Mouse (Mus musculus): ENCODE data around the gene Gtf2i.

Gtf2i gene

DNA sequence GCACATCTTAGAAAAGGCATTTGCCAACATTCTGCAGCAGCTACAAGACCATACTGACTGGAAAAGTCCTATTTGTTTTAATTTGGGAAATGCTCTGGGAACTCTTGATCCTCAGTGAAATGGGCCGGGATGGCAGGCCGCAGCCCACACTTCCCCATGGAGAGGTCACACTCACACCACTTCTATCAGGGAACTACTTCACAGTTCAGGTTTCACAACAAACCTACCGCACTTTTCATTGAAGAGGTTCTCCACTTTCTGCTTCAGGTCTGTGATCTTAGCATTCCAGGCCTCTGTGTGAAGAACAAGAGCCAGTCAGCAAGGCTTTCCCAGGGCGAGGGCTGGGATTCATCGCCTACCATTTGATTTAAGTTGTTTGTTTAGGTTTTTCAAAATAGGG lies 69.7 kb downstream of the Gtf2i start:
- in situ Hi-C loops (cut with MboI, MseI), result loop anchor here (5.0 kb wide), 1 partner anchor 87 kb away; no protein-coding TSS in a partner anchor

DNA sequence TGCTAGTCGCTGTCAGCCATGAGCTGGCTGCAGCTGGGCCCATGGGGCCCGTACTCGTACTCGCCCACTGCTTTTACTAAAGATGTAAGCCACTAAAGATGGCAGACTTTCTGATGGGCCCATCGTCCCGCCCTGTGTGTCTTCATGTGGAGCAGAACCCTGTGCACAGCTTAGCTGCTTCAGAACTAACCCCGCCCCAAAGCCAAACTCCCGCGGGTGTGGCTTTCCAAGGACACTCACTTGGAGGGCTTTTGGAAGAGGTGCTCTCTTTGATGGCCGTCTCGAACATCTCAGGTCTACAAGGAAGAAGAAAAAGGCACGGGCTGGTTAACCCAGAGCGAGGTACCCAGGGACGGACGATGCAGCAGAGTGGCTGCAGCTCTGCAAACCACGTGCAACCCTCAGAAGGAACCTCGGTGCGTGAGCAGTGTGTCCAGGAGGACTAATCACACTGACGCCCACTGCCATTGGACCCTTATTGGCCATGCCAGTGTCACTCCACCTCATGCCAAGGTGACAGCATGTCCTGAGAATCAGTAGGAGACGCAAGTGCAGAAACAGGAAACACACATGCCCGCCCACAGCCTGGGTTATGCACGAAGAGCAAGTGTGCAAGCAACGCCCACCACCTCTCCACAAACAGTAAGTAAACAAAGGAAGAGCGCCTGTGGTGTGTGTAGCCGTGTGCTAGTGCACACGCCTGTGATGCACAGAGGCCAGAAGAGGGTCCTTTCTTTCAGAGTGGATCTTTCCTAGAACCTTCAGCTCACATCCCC lies 70.7 kb downstream of the Gtf2i start:
- in situ Hi-C loops (cut with MboI, MseI), result loop anchor here (5.0 kb wide), 1 partner anchor 88 kb away; no protein-coding TSS in a partner anchor

DNA sequence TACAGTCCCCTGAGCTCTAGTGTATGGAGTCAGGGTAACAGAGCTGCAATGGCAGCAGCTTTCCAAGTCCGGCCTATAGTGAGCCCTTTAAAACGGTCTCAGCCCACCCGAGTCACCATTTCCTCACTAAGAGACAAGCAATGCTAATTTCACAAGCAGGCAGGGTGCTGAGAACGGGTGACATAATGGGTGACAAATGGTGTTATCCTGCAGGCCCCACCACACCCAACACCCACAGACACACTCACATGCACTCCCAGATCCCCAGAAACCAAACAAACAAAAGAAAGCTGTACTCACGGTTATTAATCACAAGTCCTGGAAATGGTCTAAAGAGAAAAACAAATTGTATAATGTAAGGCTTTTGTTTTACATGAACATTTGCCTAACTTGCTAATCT lies 72.7 kb downstream of the Gtf2i start:
- in situ Hi-C loops (cut with MboI, MseI), result loop anchor here (5.0 kb wide), 1 partner anchor 90 kb away; no protein-coding TSS in a partner anchor

- in situ Hi-C loops (cut with MboI, MseI), result no loop called here
Measured at GRCm38 (mm10) chr5:134237936-134238760, 76.4 kb downstream of the Gtf2i start.

DNA sequence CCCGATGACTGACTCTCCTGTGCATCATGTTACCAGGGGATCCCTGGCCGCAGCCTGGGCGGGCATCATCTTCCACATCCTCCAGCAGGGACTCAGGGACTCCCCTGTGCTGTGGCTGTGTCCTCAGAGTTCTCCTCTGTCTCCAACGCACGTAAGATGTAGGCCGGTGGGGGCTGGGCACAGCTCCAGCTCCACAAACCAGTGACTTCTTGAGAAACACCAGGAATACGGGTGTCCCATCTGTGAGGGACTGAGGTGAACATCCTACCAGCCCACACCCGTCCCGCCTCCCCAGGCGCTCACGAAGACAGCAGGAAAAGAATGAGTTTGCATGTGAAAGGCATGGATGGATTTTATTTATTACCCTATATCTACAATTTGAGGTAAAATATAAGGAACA lies 77.1 kb downstream of the Gtf2i start:
- in situ Hi-C loops (cut with MboI, MseI), result no loop called here

- in situ Hi-C loops (cut with MboI, MseI), result no loop called here
Measured at GRCm38 (mm10) chr5:134236796-134237195, 77.8 kb downstream of the Gtf2i start.

- in situ Hi-C loops (cut with MboI, MseI), result no loop called here
Measured at GRCm38 (mm10) chr5:134236241-134236640, 78.3 kb downstream of the Gtf2i start.

DNA sequence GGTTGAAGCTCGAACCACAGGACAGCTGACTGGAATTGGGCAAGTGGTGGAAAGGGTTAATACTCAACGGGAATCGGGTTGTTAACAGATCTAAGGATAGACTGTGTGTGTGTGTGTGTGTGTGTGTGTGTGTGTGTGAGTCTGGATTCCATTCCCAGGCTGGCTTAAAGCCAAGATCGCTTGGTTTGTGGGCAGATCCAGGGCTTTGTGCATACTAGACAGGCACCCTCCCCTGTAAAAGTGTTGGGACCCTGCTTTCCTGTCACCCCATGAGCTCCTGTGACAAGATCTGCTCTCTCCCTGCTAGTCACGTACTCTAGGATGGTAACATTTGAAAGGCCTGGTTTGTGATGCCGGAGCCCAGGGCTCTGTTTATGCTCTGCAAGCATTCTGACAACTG lies 79.4 kb downstream of the Gtf2i start:
- in situ Hi-C loops (cut with MboI, MseI), result no loop called here

DNA sequence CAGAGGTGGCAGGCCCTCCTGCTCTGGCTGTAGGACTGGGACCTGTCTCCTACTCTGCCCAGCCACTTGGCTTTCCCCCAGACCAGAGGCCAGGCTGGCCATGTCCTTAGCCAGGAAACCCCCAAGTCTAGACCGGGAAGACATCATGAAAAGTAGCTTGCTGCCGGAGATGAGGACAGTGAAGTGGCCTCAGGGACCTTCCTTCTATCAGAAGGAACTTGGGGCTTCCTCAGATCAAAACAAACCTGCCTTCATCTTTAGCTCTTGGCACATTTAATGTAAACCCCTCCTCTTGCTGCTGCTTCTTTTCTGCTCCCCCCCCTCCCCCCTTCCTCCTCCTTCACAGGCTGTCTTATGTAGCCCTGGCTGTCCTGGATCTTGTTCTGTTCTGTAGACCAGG lies 80.4 kb downstream of the Gtf2i start:
- in situ Hi-C loops (cut with MboI, MseI), result no loop called here

- in situ Hi-C loops (cut with MboI, MseI), result no loop called here
Measured at GRCm38 (mm10) chr5:134233244-134233651, 81.3 kb downstream of the Gtf2i start.

- in situ Hi-C loops (cut with MboI, MseI), result no loop called here
Measured at GRCm38 (mm10) chr5:134232568-134232967, 82.0 kb downstream of the Gtf2i start.

DNA sequence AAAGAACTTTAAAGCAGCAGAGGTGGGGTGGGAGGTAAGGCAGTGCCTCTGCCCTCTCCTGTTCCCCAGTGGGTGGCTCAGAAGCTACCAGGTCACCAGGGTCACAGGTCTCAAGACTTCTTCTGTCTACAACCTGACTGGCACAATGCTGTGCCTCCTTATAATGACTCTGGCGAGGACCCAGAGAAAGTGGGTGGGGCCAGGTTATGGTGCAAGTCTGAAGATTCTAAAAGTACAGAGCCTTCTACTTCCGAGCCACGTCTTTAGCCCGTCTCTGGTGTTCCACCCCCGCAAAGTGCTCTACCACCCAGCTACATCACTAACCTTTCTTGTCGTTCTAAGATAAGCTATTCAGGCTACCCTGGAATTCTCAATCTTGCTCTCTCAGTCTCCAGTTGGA lies 82.4 kb downstream of the Gtf2i start:
- in situ Hi-C loops (cut with MboI, MseI), result no loop called here

GRCm38 (mm10) chr5:134231376-134231775 lies 83.2 kb downstream of the Gtf2i start:
- in situ Hi-C loops (cut with MboI, MseI), result no loop called here

DNA sequence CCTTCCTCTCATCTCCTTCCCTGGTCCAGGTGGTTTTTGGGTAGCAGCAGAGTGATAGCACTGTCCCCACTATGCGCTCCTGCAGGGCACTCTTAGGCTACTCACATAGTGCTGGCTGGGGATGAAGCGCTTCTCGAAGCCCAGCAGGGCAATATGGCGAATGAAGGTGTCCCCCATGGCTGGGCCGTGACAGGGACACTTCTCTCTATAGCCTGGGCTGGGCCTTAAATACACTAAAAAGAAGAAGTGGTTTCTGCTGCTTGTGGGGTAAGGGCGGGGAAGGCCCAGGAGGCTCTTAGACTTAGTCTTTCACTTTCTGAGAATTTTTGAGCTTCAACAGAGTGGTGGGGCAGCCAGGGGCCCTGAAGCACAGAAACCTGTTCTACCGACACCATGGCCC lies 85.2 kb downstream of the Gtf2i start, which contains the start of gene Ncf1:
Ncf1 (minus strand) TSS at position 235 of the 400 bp plus-strand sequence.
- in situ Hi-C loops (cut with MboI, MseI), result no loop called here

GRCm38 (mm10) chr5:134228249-134228638 lies 86.3 kb downstream of the Gtf2i start:
- in situ Hi-C loops (cut with MboI, MseI), result no loop called here

DNA sequence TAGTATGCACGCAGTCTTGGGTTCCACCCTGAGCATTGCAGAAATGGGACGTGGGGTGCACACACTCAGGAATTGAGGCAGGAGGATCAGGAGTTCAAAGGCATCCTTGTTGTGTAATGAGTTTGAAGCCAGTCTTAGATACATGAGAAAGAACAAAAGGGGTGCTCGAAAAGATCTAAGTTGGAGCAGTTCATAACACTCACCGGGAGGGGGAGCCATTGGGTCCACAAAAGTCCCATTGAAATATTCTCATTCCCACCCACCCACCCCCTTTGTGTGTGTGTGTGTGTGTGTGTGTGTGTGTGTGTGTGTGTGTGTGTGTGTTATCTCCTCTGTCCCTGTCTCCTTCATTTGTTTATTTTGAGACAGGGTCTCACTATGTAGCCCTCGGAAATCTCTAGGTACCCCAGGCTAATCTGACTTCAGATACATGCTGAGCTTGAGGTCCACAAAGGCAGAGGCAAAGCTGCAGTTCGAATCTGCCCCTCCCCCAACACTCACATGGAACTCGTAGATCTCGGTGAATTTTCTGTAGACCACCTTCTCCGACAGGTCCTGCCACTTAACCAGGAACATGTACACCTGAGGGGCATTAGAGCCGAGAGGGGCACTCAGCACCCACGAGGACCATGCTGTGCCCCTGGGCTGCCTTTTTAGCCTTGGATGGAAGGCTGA lies 86.8 kb downstream of the Gtf2i start:
- in situ Hi-C loops (cut with MboI, MseI), result no loop called here

GRCm38 (mm10) chr5:134226946-134227345 lies 87.6 kb downstream of the Gtf2i start:
- in situ Hi-C loops (cut with MboI, MseI), result no loop called here

GRCm38 (mm10) chr5:134225110-134225901 lies 89.3 kb downstream of the Gtf2i start:
- in situ Hi-C loops (cut with MboI, MseI), result no loop called here

- in situ Hi-C loops (cut with MboI, MseI), result no loop called here
Measured at GRCm38 (mm10) chr5:134221708-134222150, 92.8 kb downstream of the Gtf2i start.

DNA sequence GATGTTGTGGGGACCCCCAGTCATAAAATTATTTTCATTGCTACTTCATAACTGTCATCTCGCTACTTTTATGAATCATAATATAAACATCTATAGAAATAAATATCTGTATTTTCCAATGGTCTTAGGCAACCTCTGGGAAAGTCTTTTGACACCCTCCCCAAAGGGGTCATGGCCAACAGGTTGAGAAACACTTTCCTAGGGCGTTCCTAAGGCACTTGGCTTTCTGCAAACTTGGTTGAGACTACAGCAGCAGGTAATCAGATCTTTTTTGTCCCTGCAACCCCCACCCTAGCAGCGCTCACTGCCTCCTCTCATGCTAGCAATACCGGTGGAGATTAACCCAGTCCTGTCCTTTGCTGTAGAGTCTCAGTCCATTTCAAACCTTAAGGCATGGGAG lies 93.3 kb downstream of the Gtf2i start:
- in situ Hi-C loops (cut with MboI, MseI), result no loop called here

DNA sequence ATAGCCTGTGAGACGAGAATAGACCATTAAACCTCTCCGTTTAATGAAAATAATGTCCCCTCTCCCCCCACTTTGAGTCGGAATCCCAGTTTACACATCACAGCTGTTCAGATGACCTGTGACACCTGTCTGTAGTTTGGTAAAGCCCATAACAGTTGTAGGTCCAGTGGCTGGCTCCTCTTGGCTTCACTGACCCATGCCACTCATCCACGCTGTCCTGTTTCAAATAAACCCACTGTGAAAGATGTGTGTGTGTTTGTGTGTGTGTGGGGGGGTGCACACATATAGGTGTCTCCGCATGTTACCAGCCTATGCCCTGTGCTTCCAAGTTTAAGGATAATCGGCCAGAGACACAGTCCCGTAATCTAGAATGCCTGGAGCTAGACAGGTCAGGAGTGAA lies 96.7 kb downstream of the Gtf2i start:
- in situ Hi-C loops (cut with MboI, MseI), result no loop called here
